Mouse (Mus musculus) hematopoietic stem cell, adult 5-6 weeks (primary cell): ENCODE measurements around the gene Scg5. TPM values are rescaled to one million over a fixed set of nuclear protein-coding genes. Genes with fewer than 3 reads are reported as not detected.

Source experiments
- ATAC-seq, 2 experiments: fragments of 125-278 bp in 1 of 2; replicated peaks in 1 of 2; 2 replicates each; pipeline ENCODE4 v1.8.0; 2016 to 2017; ENCODE audit warnings: inconsistent platforms in 2 of 2, mild to moderate bottlenecking in 2 of 2, moderate number of reproducible peaks in 2 of 2, low read depth in 1 of 2, moderate TSS enrichment in 1 of 2; ENCODE audit not compliant: low FRiP score in 2 of 2, poor library complexity in 2 of 2, severe bottlenecking in 2 of 2, insufficient read depth in 1 of 2, low TSS enrichment in 1 of 2
- total RNA-seq: library from RNA; stranded (forward); fragments of 172-1452, 232-1000 nt; gene quantifications from 2 replicates; pipeline ENCODE4 v1.2.3, GENCODE M21; 2017

Scg5 gene
- total RNA-seq, 1 experiment from 2014 or later, result not detected

DNA sequence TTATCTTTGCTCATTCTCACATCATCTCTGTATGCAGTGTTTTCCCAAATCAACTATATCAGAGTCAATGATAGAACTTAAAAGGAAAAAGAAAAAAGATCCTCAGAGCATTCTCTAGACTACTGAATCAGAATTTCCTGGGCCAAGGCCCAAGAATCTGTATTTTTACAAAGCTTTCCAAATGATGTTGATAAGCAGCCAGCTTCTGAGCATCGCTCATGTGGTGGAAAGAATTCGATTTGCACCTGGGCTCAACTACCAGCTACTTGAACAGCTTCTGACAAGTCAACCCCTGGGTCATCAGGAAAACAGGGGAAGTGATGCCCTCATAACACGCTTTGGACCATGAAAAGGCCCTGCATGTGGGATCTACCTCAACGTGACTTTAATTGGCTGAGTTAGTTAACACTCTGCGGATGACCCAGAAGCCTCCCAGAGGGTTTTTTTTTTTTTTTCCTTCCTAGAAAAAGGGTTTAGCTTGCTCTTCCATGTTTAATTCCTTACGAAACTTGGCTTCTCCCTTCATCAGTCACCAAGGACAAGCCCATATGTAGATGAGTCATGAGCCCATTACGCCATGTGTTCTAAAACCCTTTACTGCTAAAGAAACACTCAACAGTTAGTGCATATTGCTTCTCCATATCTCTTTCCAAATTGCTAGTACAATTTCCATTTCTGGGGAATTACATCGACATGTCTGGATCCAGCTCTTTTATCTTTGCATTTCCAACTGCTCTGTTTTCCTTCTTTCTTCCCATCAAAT lies 60.2 kb downstream of the Scg5 start:
- no peak for ATAC-seq

DNA sequence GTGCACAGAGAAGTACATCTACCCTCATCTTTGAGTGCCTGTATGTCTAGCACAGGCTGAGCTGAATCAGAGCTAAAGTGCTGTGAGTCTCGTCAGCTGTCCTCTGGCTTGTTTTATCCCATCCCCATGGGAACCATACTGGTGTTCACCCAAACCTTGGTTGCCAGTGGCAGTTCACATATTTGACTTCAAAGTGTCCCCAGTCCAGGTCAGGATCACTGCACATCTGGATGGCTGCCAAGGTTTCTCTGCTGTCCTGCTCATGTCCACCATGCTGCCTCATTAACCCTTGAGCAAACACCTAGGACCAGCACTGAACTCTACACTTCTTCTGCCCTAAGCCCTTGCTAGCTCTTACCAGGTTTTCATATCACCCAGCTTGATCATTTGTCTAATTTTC lies 63.0 kb downstream of the Scg5 start:
- ATAC-seq, result no peak

DNA sequence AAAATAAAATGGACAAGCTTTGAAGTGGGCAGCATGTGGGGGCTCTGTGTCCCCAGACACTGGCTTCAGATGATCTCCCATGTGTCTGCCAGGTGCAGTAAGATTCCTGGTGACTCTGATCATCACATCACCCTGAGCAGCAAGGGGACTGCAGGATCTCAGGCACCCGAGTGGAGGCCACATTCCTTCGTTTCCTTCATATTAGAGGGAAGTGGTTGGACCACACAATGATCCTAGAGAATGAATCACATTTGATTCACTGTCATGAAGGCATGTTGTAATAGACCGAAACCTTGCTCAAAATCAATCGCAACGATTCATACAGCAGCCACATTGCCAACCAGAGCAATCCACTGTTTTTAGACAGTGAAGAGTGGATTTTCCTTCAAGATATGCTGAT lies 64.0 kb downstream of the Scg5 start:
- ATAC-seq, result no peak

DNA sequence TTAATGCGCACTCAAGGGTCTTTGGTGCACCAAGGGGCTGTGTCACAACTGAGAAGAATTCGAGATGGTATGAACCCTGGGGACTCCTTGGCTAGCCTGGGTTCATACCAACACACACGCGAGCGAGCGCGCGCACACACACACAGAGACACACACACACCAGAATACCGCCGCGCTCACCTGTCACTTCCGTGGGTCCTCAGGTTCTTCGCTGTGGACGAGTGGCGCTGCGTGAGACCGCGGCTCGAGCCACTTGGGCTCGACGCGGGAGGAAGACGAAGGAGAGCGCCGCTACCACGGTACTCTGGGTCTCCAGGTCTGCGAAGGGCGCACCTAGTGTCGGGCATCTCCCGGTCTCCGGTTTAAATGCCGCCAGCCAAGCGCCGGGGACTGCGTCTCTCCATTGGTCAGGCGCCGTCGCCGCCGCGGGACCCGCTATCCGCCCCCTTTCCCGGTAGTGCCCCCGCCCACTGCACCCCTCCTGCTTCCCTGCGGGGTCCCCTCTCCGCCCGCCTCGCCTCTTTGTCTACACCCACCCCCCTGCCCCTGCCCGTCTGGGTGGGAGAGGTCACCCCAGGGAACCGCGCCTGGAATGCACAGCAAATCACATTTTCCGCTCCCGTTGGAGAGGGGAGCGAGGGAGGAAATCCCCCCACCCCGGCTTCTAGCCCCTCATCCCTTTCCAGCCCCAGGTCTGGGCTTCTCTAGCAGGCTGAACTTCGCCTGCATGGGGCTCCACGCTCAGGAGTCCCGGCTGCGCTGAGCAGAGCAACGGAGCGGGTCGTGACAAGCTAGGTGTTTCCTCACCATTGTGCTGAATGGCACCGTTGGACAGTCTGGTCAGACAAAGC lies 70.4 kb downstream of the Scg5 start, which contains the start of gene Grem1:
Gene Grem1 (minus strand): TSS at position 336 of the 851 bp plus-strand sequence.
- peak; percentile 34 to 35; a peak in 3 of 4 replicates for ATAC-seq

DNA sequence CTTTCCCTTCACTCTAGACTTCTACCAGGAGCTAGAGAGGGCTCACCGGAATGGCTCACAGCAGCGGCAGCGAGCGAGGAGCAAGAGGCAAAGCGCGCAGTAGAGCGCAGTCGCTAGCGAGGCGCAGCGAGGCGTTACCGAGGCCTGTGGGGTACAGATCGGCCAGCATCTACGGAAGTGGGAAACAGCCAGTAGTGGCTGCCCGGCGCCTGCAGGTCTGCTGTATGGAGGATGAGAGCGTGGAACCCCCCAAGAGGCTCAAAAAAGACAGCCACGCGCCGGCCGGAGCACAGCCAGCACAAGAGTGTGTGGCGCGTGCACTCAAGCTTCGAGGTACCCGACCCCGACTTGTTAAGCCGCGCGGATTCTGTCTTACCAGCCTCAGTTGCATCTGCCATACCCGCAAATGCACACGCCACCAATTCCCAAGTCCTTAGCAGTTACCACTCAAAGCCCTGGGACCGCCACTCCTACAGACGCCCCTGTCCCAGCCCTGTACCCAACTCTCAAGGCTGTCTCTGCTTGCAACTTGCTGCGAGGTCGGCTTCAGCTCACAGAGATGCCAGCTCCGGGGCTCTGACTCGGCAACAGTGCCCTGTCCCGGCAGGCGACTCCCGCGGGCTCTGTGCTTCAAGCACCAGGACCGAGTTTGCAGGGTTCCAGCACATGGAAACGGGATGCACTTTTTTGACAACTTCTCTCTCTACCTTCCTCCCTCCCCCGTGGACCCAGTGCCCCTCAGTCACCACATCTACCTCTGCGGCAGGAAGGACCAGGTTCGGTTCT lies 71.2 kb downstream of the Scg5 start:
- peak; percentile 31 to 37; a peak in 2 of 4 replicates for ATAC-seq

DNA sequence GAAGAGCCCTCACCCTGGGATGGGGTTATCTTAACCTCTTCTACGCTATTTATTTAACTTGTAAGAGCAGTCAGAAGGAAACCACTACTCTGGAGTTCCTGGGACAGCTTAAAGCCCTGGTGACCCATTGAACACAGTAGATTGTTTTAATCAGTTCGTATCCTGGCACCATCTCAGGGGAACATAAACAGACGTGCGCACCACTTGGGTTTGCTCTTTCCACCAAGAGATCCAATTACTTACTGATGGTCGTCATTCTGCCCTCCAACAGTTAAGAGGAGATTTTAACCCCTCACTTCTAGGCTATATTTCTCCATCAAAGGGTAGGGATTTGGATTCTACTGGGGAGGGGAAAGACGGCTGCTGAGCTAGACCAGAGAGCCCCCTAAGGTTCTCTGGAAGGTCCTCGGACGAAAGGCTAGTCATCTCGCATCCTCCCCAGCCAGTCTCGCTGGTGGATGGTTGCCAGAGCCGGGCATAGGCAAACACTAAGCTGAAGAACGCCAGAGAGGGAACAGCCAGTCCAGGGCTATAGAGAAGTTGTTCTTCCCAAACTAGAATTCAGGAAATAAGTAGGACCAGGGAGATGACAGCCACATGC lies 71.9 kb downstream of the Scg5 start:
- no peak for ATAC-seq

DNA sequence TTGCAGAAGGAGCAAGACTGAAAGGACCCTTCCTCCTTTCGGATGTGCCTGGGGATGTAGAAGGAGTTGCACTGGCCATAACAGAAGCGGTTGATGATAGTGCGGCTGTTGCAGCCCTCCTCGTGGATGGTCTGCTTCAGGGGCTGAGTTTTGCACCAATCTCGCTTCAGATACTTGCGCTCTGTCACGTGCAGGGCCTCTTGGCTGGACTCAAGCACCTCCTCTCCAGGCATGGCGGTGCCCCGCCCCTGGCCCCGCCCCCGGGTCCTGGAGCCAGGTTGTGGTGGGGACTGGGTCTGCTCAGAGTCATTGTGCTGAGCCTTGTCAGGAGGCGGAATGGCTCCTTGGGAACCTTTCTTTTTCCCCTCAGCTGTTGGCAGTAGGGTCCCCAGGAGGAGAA lies 79.2 kb downstream of the Scg5 start:
- ATAC-seq, result no peak

DNA sequence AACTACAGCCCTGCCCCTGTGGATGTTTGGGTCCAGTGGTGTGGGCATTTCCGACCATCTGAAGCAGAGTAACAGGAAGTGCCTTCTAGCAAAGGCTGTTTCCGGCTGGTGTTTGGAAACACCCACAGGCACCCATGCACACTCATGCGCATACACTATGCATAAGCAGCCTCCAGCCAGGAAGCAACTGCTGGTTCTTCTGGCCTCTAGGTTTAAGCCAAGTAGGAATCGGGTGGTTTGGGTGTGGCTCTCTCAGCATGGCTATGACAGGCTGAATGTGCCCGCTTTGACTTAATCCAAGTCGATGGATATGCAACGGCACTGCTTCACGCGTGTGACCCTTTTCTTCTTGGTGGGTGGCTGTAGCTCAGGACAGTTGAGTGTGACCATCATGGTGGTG lies 79.6 kb downstream of the Scg5 start:
- ATAC-seq, result peak in 1 of 2 experiments; percentile 22; a peak in 1 of 4 replicates

DNA sequence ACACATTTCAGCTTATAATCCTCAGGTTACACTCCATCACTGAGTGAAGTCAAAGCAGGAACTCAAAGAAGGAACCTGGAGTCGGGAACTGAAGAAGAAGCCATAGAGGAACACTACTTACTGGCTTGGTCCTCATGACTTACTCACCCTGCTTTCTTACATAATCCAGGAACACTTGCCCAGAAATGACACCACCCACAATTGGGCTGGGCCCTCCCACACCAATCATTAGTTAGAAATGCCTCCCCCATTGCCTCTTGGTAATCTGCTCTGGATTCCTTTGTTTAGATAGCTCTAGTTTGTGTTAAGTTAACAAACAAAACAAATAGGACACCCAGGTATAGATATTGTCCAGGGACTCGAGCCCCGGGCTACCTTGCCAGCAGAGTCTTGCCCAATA lies 100.3 kb downstream of the Scg5 start:
- no peak for ATAC-seq

Other genes starting within 250 kb of the Scg5 start
- gene Grem1, start 70.5 kb downstream of the Scg5 start, total RNA-seq, result not detected in 2 replicates
- gene Arhgap11a, start 19.5 kb upstream of the Scg5 start, total RNA-seq, result 32.7 and 35.5 TPM in 2 replicates
- not detected in 2 replicates for gene Gjd2, start 184.5 kb upstream of the Scg5 start, total RNA-seq
- gene Actc1, start 224.4 kb upstream of the Scg5 start, total RNA-seq, result not detected in 2 replicates